Mouse (Mus musculus) cerebellum, postnatal 10 days (tissue): ENCODE results near the gene Gramd1a.
A peak's percentile ranks its signal among the peaks of the same experiment; 100 is the strongest.

Source experiments
- DNase-seq, 2 experiments: peaks; one replicate each; pipeline ENCODE4 v3.0.0; 2021; ENCODE audit warnings: mixed read lengths in 2 of 2

Gramd1a gene

DNA sequence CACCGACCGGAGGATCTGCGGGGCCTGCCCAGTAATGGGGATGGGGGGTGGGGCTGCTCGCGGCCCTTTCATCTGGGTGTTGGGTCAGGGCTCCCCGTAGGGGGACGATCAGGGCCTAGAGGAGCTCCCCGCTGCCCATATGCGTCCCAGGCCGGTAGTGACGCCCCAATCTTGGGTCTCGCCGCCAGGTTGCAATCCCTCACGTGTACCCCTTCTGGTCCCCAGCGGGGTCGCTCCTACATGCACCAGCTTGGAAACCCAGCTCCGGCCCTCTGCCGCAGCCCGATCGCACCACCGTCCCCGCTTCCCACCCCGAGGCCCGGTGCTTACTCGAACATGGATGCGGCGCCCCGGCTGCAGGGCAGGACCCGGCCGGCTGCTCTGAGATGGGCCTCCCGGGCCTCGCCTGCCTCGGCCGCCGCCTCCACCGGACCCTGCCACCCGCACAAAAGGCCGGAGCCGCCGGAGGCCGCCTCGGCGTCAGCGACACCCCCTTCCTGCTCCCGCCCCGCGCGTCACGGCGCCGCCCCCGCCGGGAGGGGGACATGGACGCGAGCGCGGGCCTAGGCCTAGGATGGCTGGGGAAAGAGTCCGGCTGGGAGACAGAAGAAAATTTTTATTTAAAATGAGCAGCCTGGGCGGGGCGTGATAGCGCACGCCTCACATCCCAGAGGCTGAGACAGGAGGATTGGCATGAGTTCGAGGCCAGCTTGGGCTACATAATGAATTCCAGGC, 5.0 kb downstream of the Gramd1a start:
- DNase-seq = peak; percentile 93 to 95

DNA sequence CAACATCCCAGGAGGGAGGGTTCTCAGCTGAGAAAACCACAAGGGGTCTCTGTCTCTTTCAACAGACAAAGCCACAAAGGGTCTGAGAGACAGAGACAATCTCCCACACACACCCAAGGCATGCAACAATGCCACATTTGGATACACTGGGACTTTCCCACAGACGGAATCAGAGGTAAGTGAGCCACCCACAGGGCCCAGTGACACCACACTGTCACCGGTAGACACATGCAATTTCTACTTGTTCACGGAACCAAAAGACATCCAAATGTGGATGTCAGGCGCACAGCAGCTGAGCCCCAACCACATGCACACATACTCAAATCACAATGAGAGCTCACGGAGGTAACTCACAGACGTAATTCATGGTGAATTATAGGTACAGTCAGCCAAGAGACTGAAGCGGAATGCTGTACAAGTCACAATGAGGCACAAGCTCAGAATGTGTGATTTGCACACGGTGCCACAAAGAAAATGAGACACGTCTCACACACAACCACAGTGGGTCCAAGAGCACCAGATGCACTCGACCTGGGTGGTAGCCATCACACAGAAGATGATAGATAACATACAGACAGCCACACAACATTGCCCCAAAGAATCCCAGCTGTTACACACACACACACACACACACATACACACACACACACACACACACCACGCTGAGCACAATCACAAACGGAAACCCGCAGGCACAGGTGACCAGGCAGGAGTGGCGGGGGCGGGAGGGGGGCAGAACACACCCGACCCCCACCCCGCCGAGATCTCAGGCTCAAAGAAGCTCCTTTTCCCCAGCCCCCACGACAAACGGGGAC, 5.7 kb downstream of the Gramd1a start:
- DNase-seq = peak; percentile 32 to 62

DNA sequence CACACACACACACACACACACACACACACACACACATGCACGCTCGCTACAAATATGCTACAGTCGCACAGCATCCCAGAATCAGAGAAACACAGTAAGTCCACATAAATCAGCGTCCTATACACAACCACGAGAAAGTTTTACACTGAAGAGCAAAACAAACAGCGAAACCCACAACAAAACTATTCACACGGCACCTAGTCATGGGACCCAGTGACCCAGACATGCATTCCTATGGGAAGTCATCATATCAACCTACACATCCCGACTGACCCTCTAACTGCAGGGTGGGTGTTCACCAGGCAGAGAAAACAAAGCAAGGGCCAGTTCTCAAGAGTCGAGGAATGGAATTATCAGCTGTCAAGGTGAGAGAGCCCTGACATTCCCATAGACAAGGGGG, 6.4 kb downstream of the Gramd1a start:
- no peak for DNase-seq

DNA sequence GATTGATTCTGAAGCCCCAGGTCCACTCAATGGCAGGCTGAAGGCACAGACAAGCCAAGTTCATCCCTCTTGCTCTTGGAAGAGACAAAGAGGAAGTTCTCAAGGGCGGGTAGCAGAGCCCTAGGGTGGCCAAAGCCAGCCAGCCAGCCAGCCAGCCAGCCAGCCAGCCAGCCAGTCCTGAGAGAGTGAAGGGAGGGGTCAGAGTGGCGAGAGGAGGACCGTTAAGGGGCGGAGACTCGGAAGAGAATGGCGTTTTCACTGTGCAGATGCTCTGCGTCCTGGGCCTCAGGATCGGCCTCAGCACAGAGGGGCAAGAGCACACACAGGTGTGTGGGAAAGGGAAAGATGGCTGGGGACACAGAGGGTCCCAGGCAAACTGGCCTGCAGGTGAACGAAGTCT, 6.9 kb downstream of the Gramd1a start:
- peak; percentile 77 to 84 for DNase-seq

DNA sequence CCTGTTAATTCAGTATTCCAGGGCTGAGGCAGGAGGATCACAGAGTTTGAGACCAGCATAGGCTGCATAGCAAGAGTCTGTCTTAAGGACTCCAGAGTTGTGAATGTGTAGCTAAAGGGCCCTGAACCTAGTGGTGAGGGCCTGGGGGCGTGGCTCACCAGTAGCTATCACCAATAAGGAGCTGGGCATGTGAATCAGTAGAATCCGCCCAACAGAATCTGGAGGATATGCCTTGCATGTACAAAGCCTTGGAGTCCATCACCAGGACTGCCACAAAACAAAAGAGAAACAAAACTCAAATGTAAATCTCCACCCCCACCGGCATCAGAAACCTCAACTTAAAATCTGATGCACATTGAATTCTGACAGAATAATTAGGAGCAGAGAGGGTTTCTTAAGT, 7.6 kb downstream of the Gramd1a start:
- no peak for DNase-seq

DNA sequence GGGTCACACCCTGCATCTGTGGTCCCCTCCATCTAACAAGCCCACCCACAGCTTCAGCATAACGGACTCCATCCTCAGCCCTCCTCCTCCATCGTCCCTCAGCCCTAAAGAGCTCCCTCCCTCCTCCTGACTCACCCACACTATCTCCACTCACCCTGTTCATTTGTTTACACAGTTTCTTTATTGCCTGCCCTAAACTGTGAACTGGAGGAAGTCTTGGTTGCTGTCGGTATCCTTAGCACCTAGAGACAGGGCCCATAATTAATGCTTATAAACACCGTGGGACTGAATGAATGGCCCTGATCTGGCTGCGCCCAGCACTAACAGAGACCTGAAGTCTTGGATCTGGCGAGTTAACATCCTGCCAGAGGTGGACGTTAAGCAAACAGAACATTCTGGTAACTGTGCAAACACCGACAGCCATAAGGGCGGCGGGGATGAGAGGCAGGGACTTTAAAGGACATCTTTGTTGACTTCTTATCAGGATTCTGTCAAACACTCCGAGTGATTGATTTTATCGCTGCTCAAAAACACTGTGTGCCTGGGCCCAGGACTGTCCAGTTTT, 10.0 kb downstream of the Gramd1a start:
- no peak for DNase-seq

DNA sequence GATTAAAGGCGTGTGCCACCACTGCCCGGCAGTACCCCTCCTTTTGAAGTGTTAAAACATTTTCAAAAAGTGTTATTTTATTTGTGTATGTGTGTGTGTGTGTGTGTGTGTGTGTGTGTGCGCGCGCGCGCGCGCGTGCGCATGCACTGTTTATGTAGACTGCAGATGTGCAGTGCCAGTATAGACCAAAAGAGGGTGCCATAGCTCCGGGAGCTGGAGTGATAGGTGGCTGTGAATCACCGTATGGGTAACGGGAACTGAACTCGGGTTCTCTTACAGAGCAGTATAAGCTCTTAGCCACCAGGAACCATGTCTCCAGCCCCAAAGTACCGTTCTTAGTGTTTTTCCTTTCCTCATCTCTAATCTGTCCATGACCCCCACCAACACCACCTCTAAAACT, 10.8 kb downstream of the Gramd1a start:
- no peak for DNase-seq

DNA sequence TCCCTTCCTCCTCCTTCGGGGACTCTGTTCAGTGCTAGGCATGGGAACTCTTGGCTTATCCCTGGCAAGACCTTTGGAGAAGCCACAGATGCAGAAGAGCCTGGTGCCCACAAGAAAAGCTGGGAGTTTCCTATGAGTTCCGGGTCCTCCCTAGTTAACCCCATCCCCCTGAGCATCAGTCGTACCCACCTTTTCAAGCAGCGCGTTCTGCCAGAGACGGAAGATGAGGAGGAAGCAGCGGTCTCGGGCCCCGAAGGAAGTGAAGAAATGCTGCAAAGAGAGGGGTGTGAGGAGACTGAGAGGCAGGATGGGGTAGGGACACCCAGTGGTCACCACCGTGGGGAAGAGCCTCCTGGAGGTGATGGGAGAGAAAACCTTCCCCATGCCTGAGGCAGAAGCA, 14.8 kb downstream of the Gramd1a start:
- DNase-seq = no peak

DNA sequence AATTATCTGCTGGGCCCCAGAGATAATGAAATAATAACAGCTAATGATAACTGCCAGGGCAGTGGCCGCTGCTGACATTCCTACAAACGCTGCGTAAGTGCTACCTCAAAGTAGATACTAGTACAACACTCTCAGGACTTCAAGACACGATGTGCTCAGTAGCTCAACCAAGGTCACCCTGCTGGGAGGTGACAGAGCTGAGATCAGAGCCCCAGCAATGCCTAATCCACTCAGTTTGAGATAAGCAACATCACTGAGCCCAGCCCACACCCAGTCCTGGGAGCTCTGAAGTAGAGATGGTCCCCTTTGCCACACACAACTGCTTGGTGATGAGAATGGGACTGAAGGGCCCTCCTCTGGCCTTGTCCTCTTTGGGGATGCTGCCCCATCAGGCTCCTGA, 15.4 kb downstream of the Gramd1a start:
- no peak for DNase-seq

DNA sequence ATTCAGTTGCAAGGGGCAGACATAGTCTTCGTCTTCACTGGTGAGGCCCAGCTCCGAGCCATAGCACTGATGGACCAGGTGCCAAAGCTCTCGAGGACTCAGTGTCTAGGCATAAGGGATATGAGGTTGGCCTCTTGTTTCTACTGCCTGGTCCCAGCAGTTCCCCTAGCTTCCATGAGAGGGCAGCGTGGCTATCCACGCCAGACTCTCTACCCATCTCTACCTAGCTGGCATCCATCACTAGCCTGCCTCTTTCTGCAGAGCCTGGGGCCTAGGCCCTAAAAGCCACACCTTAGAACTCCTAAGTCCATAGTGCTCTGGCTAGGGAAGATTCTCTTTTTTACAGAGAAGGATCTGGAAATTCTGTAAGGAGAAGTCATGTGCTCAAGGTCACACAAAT, 15.9 kb downstream of the Gramd1a start:
- DNase-seq = peak; percentile 82 to 85

DNA sequence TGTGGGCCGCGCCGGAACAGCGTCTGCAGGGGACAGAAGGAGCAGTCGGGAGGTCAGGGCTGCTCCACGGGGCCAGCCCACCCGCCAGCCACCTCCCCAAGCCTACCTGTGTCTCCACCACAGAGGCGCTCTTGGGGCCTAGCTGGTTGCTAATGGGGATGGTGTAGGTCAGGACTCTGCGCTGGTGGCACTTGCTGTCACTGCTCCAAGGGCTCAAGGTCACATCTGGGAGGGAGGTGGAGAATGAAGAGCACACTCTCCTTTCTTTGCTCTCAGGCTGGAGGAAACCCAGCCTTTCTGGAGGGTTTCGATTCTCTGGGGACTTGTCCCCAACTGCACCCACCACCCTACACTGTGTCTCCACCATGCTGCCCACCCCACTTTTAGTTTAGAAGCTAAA, 20.0 kb downstream of the Gramd1a start:
- DNase-seq = peak in 1 of 2 experiments; percentile 4

DNA sequence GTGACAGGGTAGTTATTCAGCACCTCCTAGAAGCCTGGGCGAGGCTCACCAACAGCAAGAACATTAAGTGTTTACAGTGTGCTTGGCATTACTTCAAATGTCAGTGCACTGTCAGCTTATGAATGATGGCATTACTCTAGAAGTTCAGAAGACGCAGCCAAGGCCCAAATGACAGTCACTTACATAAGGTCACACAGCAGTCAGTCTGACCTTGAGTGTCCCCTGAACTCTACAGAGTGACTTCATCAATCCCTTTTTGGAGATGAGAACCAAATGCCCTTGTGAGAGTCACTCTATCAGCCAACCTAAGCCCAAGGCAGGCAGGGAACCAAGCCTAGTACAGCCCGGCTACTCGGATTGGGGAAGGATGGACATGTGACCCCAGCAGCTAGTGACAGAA, 23.8 kb downstream of the Gramd1a start:
- DNase-seq = peak in 1 of 2 experiments; percentile 1

DNA sequence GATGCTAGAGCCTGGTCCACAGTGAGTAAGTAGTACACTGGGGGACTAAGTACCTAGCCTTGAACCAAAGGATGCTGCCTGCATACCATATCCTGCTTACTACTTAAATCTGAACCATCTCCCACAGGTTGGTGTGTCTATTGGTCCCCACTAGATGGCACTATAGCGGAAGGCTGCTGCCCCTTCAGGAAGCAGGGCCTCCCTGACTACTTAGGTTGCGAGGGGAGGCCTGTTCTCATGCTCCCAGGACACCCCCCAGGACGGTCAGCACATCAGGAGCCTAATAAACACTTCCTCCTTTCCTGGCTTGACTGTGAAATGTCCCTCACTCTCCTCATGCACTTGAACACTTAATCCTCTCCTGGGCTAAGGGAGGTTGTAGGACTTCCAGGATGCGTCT, 24.9 kb downstream of the Gramd1a start:
- DNase-seq = peak; percentile 71 to 85

DNA sequence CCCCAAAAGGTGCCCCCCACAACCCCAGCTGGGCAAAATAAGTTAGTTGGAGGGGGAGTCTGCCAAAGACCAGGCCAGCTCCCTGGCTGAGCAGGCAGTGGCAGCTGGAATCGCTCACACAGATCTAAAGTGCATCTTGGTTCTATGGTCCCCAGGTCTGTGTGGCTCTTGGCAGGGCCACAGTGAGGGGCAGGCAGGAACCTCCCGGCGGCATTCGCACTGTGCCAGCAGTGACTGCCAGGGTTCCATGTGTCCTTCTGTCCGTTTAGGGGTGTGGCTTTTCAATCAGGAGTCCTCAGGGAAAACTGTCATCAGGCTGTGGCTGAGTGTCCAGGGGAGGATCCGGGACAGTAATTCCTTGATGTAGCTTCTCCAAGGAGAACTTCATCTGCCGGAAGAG, 25.5 kb downstream of the Gramd1a start:
- DNase-seq = no peak

DNA sequence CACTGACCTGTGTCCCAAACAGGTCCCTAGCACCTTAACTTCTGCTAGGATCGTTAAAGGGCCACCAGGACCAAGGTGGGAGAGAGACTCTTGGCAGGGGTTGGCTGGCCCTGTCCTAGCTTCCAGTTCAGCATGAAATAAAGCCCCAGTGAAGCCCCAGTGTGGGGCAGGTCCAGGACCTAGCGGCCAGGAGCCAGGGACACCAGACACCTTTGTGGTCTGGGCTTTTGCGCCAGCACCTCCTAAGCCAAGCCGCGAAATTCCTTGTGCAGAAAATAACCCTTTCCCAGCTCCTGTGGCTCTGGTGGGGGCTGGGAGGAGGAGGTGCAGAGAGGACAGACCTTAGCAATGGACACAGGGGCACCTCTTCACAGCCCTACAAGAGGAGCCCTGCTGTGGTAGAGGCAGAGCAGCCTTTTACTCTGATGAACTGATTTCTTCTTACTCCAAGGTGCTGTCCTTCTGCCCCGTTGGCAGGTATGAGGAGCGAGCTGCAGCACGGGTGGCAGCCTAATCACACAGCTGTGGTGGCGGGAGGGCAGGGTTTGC, 27.5 kb downstream of the Gramd1a start:
- no peak for DNase-seq

DNA sequence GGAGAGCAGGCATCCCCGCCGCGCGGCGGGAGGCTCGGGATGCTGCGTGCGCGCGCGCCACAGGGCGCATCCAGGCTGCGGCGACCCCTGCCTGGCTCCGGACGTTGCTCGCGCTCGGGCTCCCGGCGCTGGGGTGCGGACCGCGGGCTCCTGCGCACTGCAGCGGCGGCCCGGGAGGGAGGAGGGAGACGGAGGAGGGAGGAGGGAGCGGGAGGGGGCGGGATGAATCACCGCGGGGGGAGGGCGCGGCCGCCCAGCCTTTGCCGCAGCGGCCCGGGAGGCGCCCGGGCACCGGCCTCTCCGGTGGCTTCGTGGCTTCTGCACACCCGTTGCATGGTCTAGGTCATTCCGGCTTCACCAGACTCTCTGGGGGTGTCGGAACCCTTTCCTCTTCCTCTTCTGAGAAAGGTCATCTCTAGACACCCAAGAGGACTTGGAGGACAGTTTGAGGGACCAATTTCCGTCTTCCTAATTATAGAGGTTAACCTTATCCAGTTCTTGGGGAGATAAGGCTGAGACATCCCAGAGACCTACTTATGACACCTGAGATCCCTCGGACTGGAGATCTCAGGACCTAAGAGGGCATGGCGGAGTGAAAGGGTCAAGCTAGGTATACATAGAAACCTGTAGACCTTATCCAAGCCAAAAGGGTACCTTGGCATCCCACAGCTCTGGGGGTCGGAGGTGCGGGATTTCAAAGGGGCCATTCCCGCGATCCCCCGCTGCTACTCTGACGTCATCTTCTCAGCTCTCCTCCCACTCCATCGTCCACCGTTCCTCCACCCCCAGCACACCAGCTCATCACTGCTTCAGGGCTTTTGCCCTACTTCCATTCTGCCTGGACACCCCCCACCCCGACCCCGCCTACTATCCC, 28.6 kb downstream of the Gramd1a start, which contains the start of gene Scn1b:
Scn1b (minus strand) TSS at position 153 of the 874 bp plus-strand sequence.
- peak; percentile 74 to 79 for DNase-seq

DNA sequence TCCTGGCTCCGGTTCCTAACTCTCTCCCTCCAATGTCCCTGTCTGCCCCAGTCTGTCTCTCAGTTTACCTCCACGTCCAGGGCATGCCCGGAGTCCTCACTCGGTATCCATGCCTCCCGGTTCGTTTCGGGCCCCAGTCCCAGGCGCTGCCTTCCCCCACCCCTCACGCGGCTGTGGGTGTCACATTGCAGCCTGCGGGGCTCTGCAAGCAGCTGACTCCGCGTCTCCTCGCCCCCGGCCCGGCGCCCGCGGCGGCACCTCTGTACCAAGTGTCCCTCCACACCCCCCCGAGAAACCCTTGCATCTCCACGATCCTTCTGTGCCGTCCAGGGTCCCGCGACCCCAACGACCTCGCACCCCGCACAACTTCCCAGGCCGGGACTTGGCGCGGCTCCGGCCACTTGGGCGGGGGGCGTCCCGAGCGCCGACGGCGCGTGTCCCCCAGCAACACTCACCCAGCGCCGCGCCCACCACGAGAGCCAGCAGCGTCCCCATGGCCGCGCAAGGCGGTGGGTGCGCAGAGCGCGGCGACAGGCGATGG, 29.4 kb downstream of the Gramd1a start:
- DNase-seq = peak; percentile 53 to 55

DNA sequence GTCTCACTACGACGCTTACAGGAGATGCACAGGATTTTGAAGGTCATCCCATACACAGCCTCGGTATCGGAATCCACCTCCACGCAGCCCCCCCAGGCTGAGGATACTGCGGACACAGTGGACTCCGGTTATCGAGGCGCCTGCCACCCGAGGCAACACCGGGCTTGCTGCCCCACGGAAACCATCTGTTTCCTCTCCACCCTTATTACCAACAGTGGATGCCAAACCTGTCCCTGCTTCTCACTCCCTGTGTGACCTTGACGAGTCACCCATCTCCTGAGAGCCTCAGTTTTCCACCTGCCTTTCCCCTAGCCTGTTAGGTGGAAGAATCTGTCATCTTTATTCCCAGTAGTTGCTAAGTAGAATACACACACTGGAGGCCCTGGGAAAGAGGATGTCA, 30.6 kb downstream of the Gramd1a start:
- peak; percentile 50 to 61 for DNase-seq

DNA sequence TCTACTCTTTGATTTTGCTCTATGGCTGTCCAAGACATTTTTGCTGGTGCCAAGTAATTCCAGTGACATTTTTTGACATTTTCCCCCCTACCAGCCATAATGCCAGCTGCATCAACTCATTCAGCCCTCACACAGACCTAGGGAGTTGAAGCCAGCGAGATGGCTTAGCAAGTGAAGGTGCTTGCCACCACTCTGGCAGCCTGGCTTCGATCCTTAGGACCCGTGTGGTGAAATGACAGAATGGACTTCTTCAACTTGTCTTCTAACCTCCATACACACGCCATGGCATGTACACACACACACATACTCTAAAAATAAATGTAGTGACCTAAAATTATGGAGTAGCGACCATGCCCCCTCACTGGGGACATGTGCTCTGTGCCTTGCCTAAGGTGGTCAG, 31.3 kb downstream of the Gramd1a start:
- DNase-seq = no peak

DNA sequence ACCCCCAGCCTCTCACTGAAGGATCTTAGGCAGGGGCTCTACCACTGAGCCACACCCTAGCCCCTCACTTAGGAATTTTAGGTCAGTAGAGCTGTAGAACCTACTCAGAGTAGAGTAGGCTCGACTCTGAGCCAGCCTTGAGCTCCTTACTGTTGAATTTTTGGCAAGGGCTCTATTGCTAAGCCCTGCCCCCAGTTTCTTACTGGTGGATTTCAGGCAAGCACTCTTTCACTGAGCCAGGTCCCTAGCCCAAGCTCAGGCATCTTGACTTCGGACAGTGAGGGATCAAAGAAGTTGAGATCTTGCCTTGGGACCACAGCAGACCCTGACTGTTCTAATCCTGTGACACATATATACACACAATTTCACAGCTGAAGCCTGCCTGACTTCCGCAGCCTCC, 32.0 kb downstream of the Gramd1a start:
- DNase-seq = no peak

DNA sequence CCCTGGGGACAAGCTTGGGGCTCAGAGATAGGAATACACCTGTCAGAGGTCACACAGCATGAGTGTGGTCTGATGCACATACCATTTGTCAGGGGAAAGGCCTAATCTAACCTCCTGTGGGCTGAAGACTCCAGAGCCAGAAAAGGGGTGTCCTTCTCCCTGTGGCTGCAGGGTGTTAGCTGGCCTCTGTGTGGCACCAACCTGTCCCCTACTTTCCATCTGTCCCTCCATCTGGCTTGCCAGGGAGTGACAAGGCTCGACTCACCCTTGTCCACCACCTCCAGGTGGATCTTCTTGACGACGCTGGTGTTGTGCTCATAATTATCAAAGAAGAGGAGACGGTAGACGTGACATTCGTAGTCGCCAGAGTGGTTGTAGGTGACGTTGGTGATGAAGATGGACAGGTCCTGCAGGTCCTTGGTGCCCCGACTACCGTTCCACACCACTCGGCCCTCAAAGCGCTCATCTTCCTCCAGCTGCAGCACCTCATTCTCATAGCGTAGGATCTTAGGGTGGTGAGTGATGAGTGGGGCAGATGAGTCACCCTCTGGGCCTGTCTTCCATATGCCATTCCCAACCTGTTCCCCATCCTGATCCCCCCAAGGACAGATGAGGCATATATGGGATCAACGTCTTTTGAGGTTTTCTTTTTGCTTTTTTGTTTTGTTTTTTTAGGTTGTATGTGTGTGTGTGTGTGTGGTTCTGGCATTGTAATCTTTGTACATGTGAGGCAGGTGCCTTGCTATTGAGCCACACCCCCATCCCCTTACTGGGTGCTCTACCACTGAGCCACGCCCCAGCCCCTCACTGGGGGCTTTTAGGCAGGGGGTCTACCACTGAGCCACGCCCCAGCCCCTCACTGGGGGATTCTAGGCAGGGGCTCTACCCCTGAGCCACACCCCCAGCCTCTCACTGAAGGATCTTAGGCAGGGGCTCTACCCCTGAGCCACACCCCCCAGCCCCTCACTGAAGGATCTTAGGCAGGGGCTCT, 32.8 kb downstream of the Gramd1a start:
- peak in 1 of 2 experiments; percentile 44 for DNase-seq
